Mouse (Mus musculus): ENCODE measurements around the gene Eri3. TPM values are rescaled to one million over a fixed set of nuclear protein-coding genes. Genes with fewer than 3 reads are reported as not detected.

The Eri3 gene
- polyA plus RNA-seq (2015; fragmentation: Illumina TruSeq; extraction: RNeasy Lipid Tissue Mini Kit (QIAGEN cat#74804); ENCODE audit: low read depth, low replicate concordance): 142 TPM

GRCm38 (mm10) chr4:117550140-117550851, at the start of gene Eri3:
Gene Eri3, plus strand, starts transcription at chr4:117550365.

GRCm38 (mm10) chr4:117681931-117682461, 131.8 kb downstream of the Eri3 start, which contains the start of gene Dmap1:
Gene Dmap1, minus strand, starts transcription at chr4:117682273.

Other genes starting within 250 kb of the Eri3 start
- gene Rnf220, start 53.3 kb upstream of the Eri3 start, polyA plus RNA-seq (2015; fragmentation: Illumina TruSeq; extraction: RNeasy Lipid Tissue Mini Kit (QIAGEN cat#74804); ENCODE audit: low read depth, low replicate concordance): 181 TPM
- gene Dmap1, start 131.9 kb downstream of the Eri3 start, polyA plus RNA-seq (2015; fragmentation: Illumina TruSeq; extraction: RNeasy Lipid Tissue Mini Kit (QIAGEN cat#74804); ENCODE audit: low read depth, low replicate concordance): 37.4 TPM
- not detected for gene Gm12845, start 174.0 kb downstream of the Eri3 start, polyA plus RNA-seq (2015; fragmentation: Illumina TruSeq; extraction: RNeasy Lipid Tissue Mini Kit (QIAGEN cat#74804); ENCODE audit: low read depth, low replicate concordance)
- gene Klf17, start 215.3 kb downstream of the Eri3 start, polyA plus RNA-seq (2015; fragmentation: Illumina TruSeq; extraction: RNeasy Lipid Tissue Mini Kit (QIAGEN cat#74804); ENCODE audit: low read depth, low replicate concordance): not detected

All from brain, adult 10 weeks (tissue).